ENCODE assay signal across 8 mouse cellular contexts in the genomic region with DNA sequence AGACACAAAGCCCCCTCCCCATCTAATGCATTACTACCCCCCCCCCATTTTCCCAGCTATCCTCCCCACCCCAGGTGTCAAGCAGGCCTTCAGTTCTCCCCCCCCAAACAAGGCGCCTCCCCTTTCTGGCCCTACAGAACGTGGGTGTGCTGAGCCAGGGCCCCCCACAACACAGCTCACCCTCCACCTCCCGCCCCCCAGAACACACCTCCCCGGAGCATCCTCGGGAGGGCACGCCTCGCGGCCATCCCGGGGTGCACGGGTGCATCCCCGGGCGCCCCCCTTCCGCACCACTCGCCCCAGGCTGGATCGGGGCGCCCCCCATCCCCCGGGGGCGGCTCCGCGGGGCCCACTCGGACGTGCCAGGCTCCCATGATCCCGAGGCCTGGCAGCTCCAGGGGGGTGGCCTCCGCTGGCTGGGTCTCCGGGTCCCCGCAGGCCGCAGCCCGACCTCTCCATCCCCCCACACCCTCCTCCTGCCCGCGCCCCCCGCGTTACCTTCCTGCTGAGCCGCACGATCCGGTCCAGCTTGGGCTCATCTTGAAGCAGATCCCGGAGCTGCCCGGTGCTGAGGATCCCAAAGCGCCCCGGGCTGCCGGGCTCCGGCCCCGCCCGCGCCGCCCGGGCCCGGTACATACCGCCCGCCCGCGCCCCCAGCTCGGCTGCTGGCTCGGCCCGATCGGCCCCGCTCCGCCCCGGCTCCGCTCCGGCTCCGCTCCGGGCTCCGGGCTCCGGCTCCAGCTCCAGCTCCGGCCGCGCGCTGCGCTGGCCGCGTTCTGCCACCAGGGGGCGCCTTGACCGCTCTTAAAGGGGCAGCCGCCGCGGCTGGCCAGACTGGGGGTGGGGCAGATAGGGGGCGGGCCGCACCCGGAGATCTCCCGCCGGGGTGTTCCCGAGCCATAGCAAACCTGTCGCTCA. TPM values are rescaled to one million over a fixed set of nuclear protein-coding genes. Genes with fewer than 3 reads are reported as not detected.
DNase-seq lines count a peak whose midpoint lies in the region; ATAC-seq and TF ChIP-seq lines count a peak whose summit lies in the region.

Gene Vps37d (minus strand): TSS at position 703 of the 918 bp plus-strand sequence.

- no peaks in the 10 kb centered on the region for H3K9me3 ChIP-seq in heart, embryonic 12.5 days (replicated peaks)
- no peaks in the 10 kb centered on the region for H3K9me3 ChIP-seq in kidney, postnatal 0 days (replicated peaks; ENCODE audit: low read length)
- no peaks in the 10 kb centered on the region for H3K9me3 ChIP-seq in liver, embryonic 11.5 days (ENCODE audit: control insufficient read depth, low read length)
- H3K9me3 ChIP-seq in stomach, embryonic 14.5 days (ENCODE audit: control insufficient read depth, low read depth, low read length): no peaks in the 10 kb centered on the region

- peak; percentile 95 to 96 for DNase-seq in B cell, adult 2 months
- peak; percentile 94 for DNase-seq in brain, adult 2 months (ENCODE audit: low read depth, low spot score)
- peak; percentile 91 for DNase-seq in kidney, postnatal 0 days (ENCODE audit: low spot score)
- peak; percentile 91 for DNase-seq in liver, embryonic 11.5 days (ENCODE audit: low spot score)
- DNase-seq in naive thymus-derived CD4-positive, alpha-beta T cell, adult 2 months (ENCODE audit: low read depth): peak; percentile 87

- WGBS in heart, embryonic 12.5 days: 1% methylated on average over 79 of the region's 83 CpGs
- WGBS in kidney, postnatal 0 days: under 1% methylated on average over 61 of the region's 83 CpGs
- WGBS in liver, embryonic 11.5 days: under 1% methylated on average over 56 of the region's 83 CpGs
- under 1% methylated on average over 77 of the region's 83 CpGs for WGBS in stomach, embryonic 14.5 days

- H3K27me3 ChIP-seq in heart, embryonic 12.5 days (replicated peaks): peaks cover 12% of the 10 kb centered on the region
- no peaks in the 10 kb centered on the region for H3K27me3 ChIP-seq in kidney, postnatal 0 days (ENCODE audit: insufficient read depth, low read length)
- H3K27me3 ChIP-seq in liver, embryonic 11.5 days (replicated peaks; ENCODE audit: control insufficient read depth, insufficient read depth, low read length): peaks cover 7% of the 10 kb centered on the region; the same call in 1 of the 2 replicates
- no peaks in the 10 kb centered on the region for H3K27me3 ChIP-seq in stomach, embryonic 14.5 days (ENCODE audit: control insufficient read depth, insufficient read depth, low read length)

- H3K9ac ChIP-seq in heart, embryonic 12.5 days: peak within 1 kb of the TSS; percentile 97
- peak within 1 kb of the TSS; percentile 96 for H3K9ac ChIP-seq in kidney, postnatal 0 days (ENCODE audit: low read depth, low read length)
- peak within 1 kb of the TSS; percentile 61 for H3K9ac ChIP-seq in liver, embryonic 11.5 days (ENCODE audit: low read depth, low read length)
- H3K9ac ChIP-seq in stomach, embryonic 14.5 days (replicated peaks; ENCODE audit: low read depth, low read length): peak within 1 kb of the TSS; percentile 87

- no peaks in the 10 kb centered on the region for H3K36me3 ChIP-seq in heart, embryonic 12.5 days
- peaks cover 2% of the 10 kb centered on the region; the same call in 1 of the 2 replicates for H3K36me3 ChIP-seq in kidney, postnatal 0 days (ENCODE audit: insufficient read depth, low read length)
- H3K36me3 ChIP-seq in liver, embryonic 11.5 days (ENCODE audit: control insufficient read depth, insufficient read depth, low read length): no peaks in the 10 kb centered on the region
- peaks cover 4% of the 10 kb centered on the region; the same call in 1 of the 2 replicates for H3K36me3 ChIP-seq in stomach, embryonic 14.5 days (ENCODE audit: control insufficient read depth, insufficient read depth, low read length)

- no peak within 1 kb of the TSS for H3K27ac ChIP-seq in heart, embryonic 12.5 days (ENCODE audit: poor library complexity, severe bottlenecking)
- peak within 1 kb of the TSS; percentile 90 for H3K27ac ChIP-seq in kidney, postnatal 0 days
- H3K27ac ChIP-seq in liver, embryonic 11.5 days (ENCODE audit: low read depth, low read length): no peak within 1 kb of the TSS
- peak within 1 kb of the TSS; percentile 64 for H3K27ac ChIP-seq in stomach, embryonic 14.5 days (ENCODE audit: low read length)

- peak within 1 kb of the TSS; percentile 87 for H3K4me3 ChIP-seq in heart, embryonic 12.5 days
- peak within 1 kb of the TSS; percentile 98 for H3K4me3 ChIP-seq in kidney, postnatal 0 days (replicated peaks; ENCODE audit: low read depth, low read length)
- peak within 1 kb of the TSS; percentile 63 for H3K4me3 ChIP-seq in liver, embryonic 11.5 days (ENCODE audit: low read depth, low read length)
- H3K4me3 ChIP-seq in stomach, embryonic 14.5 days (ENCODE audit: low read depth, low read length): peak within 1 kb of the TSS; percentile 90

- peaks cover 17% of the 10 kb centered on the region for H3K4me1 ChIP-seq in heart, embryonic 12.5 days (replicated peaks)
- H3K4me1 ChIP-seq in kidney, postnatal 0 days (replicated peaks; ENCODE audit: insufficient read depth, low read length): no peaks in the 10 kb centered on the region; the same call in 1 of the 2 replicates
- peaks cover 16% of the 10 kb centered on the region for H3K4me1 ChIP-seq in liver, embryonic 11.5 days (replicated peaks; ENCODE audit: control insufficient read depth, insufficient read depth, low read length)
- peaks cover 13% of the 10 kb centered on the region for H3K4me1 ChIP-seq in stomach, embryonic 14.5 days (ENCODE audit: control insufficient read depth, insufficient read depth, low read length)

- ATAC-seq in erythroblast, adult 5-6 weeks (replicated peaks; ENCODE audit: low FRiP score, poor library complexity, severe bottlenecking): peak; percentile 78
- ATAC-seq in heart, embryonic 12.5 days (ENCODE audit: insufficient number of reproducible peaks, low FRiP score): peak; percentile 87
- ATAC-seq in kidney, postnatal 0 days (replicated peaks; ENCODE audit: low FRiP score, low read depth): peak; percentile 80
- ATAC-seq in liver, embryonic 11.5 days (replicated peaks; ENCODE audit: low FRiP score): peak; percentile 83
- ATAC-seq in stomach, embryonic 14.5 days (ENCODE audit: insufficient number of reproducible peaks, insufficient read depth, low FRiP score, low read depth): peak; percentile 76

- H3K4me2 ChIP-seq in heart, embryonic 12.5 days: peak within 1 kb of the TSS; percentile 99
- H3K4me2 ChIP-seq in kidney, postnatal 0 days (ENCODE audit: low read length): peak within 1 kb of the TSS; percentile 91
- H3K4me2 ChIP-seq in liver, embryonic 11.5 days: peak within 1 kb of the TSS; percentile 86
- H3K4me2 ChIP-seq in stomach, embryonic 14.5 days (replicated peaks; ENCODE audit: low read depth, low read length): peak within 1 kb of the TSS; percentile 68

- peak; percentile 87 for TF ChIP-seq CTCF in kidney, postnatal 0 days (IDR thresholded peaks at IDR 0.05; ENCODE audit: low read depth)

RNA-seq across cellular contexts. Expression of gene Vps37d, which starts in this region (rescaled TPM):
- not detected in 2 replicates for total RNA-seq in erythroblast, adult 5-6 weeks (2015; ENCODE audit: low replicate concordance)
- not detected in 2 replicates for total RNA-seq in erythroblast, adult 5-6 weeks (2017; ENCODE audit: low replicate concordance)
- 4.4 and 4.7 TPM in 2 replicates for polyA plus RNA-seq in heart, embryonic 12.5 days (2016; fragmentation: Nextera tagmentation; extraction: Ambion mirVana)
- 9.9 and 12.5 TPM in 2 replicates for polyA plus RNA-seq in kidney, postnatal 0 days (2015; fragmentation: Nextera tagmentation; extraction: Ambion mirVana)
- 2.6 and 3.0 TPM in 2 replicates for polyA plus RNA-seq in liver, embryonic 11.5 days (2014; fragmentation: Nextera tagmentation; extraction: Ambion mirVana)
- 7.2 and 7.7 TPM in 2 replicates for polyA plus RNA-seq in stomach, embryonic 14.5 days (2014; fragmentation: Nextera tagmentation; extraction: Ambion mirVana)

Comparison
In these comparisons a context has a peak if more than half of its experiments do, and no peak if none do; other contexts are left out.
1. Peak in ATAC-seq in erythroblast, adult 5-6 weeks; RNA of the gene not detected or under 1 TPM.
2. H3K27ac ChIP-seq: peak in kidney, postnatal 0 days (single experiment) and stomach, embryonic 14.5 days (single experiment); none in heart, embryonic 12.5 days (single experiment) and liver, embryonic 11.5 days (single experiment).
3. Peak in every context shown above with its lines, with median percentiles within 50 percentile points of each other: DNase-seq, ATAC-seq, H3K4me2 ChIP-seq, H3K4me3 ChIP-seq and H3K9ac ChIP-seq.